Mouse (Mus musculus) layer of hippocampus, adult 8-10 months (tissue): Measurements from ENCODE around the gene Aqp9. TPM values are rescaled to one million over a fixed set of nuclear protein-coding genes. Genes with fewer than 3 reads are reported as not detected.
A peak's percentile ranks its signal among the peaks of the same experiment; 100 is the strongest.

ENCODE experiments used
- DNase-seq, 2 experiments: peaks; one replicate each; pipeline ENCODE4 v3.0.0; 2022; ENCODE audit warnings: low spot score in 2 of 2
- total RNA-seq, 4 experiments: library from RNA; stranded (reverse); gene quantifications; 2 replicates each; pipeline ENCODE4 v1.2.4; 2022

Aqp9 gene
- total RNA-seq = 1 to 10 TPM; 1.3 to 4.0 (median 3.1) TPM

DNA sequence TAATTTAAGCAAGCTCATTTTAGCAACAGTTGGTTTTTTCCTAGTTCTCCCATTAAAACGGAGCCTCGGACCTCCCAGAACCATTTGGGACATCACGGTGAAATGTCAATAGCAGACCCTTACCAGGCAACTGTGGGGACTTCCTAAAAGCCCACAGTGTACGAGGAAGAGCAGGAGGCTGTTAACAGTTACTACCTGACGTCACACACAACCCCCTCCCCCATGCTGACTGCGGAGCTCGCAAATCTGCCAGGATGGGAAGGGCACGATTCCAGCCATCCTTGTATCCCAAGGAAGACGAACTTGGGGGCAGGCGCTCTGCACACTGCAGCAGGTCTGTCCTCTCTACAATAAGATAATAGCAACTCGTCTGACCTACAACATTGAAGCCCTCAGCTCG, at the start of gene Aqp9:
Gene Aqp9, minus strand, starts transcription at position 172 of the 400 bp plus-strand sequence.
- no peak for DNase-seq

DNA sequence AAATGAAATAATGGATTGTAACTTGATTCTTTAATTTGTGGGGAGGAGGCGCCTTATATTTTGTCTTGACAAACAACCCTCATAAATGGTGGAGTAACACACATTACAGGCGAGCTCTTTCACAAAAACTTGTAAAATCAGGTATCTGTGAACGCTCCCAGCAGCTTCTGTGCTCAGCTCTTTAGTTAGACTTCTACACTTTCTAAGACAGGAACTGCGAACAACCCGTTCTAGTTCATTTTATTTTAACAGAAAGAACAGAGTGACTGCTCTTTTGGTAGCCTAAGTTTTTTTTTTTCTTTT, 49.3 kb upstream of the Aqp9 start:
- no peak for DNase-seq

DNA sequence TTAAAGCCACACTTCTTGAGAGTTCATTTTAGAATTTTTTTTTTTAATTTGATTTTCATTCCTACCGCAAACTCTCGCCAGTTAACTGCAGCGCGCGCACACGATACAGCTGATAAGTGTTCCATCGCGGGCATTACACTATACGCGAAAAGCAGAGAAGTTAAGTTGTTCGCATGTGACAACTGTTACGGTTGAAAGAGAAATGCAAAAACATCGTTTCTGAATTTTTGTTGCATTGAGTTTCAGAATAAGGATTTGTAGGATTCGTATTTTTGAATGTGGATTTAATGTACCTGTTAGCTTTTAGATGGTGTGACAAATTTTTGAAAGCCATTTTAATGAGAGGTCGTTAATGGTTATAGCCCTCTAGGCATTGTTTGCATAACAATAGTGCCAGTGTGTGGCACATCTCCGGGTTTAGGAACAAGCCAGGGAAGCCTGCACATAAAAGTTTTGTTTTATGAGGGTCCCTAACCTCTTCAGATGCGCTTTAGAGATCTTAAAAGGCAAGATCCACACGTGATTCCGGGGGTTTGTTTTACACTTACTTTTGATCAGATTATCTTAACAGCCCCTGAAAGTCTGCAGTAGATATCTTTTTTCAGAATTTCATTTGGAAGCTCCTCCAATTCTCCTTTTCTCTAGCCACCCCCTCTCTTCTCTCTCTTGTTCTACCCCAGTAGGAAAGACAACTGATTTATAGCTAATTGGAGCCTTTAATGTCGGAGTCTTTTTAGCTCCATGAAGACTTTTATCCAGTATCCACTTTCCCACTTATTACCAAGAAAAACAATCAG, 48.7 kb upstream of the Aqp9 start:
- DNase-seq = no peak

DNA sequence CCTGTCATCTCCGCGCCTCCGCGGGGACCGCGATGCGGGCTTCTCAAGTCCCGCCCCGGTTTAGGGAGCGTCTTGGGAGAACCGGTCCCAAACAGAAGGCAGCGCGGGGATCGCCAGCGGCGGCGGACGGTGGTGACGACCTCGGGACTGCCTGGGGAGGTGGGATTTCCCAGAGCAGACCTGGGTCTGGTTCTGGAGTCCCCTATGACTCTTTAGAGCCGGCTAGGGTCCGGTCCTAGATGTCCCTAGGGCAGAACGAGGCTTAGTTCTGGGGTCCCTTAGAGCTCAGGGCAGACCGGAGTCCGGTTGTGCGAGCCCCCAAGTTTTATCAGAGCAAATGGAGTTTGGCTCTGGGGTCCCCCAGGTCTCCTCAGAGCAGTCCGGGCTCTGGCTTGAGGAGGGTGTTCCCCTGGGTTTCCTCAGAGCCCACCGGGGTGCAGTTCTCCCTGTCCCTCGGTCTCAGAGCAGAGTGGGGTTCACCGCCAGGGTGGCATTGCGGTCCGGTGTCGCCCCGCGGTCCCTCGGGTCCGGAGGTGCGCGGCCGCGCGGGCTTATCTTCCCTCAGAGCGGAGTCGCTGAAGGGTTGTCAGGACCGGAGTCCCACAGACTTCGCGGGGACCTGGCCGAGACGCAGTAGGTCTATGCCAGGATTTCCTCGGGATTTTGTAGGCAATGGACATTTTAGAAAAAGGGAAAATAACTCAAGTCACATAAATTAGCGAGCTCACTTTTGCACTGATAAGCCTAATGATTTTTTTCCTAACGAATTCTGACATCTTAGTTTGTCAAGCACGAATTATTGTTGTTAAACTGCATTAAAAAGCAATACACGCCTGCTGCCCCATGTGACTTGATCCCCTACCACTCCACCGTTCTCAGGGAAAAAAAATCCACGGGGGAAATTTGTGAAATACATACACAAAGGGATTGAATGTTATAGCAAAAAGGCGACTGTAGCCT, 47.8 kb upstream of the Aqp9 start:
- no peak for DNase-seq

DNA sequence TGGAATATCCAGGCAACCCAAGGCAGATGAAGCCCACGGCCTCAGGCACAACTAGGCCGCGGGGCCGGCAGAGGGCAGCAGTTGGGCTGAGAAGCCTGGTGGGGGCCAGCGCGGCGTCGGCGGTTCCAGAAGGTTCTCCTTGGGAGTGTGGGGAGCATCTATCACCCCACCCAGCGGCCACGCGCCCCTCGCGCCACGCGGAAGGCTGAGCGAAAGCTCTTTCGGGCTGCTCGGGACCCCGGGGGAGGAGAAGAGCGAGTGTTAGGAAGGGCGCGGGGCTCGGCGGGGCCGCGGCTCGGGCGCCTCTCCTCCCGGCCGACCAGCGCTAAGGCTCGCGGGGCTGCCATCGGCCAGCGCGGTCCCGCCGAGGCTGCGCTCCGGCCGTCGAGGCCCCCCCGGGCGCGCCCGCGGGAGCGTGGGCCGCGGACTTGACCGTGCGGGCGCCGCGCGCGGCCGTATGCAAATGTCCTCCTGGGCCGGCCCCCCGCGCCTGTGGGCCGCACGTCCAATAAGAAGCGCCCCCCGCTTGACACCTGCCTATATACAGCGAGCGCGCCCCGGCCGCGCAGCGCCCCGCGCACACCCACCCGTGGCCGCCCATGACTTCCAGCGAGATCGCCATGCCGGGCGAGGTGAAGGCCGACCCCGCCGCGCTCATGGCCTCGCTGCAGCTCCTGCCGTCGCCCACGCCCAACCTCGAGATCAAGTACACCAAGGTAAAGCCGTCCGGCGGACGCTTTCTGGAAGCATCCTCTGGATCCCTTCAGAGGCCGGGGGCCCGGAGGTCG, 47.0 kb upstream of the Aqp9 start, which contains the start of gene Aldh1a2:
Gene Aldh1a2, plus strand, starts transcription at position 542 of the 788 bp plus-strand sequence.
- DNase-seq = peak in 1 of 2 experiments; percentile 10

DNA sequence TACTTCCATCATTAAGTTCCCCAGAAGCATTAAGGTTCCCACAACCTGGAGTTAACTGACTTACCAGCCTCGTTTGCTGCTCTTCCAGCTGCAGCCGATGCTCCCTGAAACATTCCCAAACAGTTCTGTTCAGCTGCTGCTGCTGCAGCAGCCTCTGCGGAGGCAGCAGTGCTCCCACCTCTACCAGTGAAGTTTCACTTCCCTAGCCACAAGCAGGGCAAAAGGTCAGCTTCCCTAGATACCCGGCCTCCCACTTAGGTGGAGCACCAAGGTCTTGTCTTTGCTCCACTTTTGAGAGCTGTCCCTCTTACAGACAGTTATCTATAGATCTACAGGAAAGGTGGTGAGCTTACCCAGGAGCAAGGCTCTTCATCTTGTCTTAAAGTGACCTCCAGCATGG, 45.2 kb upstream of the Aqp9 start:
- no peak for DNase-seq

DNA sequence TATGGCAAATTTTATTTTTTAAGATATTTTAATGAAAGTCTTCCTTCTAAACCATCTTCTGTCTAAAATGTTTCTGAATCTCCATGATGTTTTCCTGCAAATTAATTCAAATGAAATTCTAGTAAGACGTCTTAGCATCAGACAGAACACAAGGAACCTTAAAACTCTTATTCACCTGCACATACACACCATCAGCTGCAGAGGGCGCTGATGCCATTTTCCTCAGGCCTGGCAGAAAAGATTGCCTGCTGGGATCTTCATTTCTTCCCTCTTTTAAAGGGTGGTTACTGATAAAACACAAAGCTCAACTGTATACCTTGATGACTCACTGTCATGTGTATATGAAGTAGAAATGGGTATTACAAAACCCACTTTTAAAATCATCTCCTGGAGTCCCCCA, 42.4 kb upstream of the Aqp9 start:
- DNase-seq = peak in 1 of 2 experiments; percentile 47

DNA sequence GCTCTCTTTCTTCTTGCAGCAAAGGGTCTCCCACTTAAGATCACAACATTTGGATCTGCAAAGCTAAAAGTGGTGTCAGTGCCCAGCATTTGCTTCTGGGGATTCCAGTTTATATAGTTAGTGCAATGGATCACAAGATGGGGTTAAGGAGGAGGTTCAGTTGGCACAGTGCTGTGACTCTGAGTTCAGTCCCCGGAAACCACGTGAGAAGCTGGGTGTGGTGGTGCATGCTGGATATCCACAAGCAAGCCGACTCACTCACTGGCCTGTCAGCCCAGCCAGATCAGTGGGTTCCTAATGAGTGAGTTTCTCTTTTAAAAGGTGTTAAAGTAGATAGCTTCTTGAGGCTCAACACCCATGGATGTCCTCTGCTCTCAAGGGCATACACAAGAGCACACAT, 40.8 kb upstream of the Aqp9 start:
- DNase-seq = no peak

DNA sequence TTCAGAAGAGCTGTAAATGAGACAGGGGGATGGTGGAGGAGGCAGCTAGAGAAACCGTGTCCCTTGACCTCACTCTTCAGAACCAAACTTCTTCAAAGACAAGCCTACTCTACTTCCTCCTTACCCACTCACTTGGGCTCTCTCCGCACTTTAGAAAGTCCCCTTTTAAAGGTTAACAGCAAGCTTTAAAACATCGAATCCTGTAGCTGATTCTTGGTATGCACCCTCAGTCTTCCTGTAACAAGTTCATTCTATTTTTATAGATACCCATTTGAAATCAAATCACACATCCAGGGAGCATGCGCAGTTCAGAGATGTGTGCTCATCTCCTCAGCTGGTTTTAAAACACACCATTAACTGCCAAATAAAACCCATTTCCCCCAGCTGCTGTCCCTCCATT, 33.8 kb upstream of the Aqp9 start:
- DNase-seq = no peak

DNA sequence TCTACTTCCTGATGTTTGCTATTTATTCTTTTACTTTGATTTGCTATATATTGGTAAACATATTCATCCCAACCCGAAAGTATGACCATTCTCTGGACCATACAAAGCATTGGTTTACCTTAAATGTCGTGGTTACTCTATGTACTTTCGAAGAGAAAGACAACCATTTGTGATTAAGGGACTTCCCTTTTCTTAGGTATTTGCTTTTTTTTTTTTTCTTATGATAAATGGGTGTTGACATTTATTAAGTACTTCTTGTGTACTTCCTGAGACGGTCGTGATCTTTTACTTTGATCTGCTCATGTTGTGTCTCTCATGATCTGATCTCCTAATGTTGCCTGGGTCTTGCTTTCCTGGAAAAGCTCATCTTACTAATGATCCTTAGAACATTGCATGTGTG, 30.3 kb upstream of the Aqp9 start:
- DNase-seq = no peak

DNA sequence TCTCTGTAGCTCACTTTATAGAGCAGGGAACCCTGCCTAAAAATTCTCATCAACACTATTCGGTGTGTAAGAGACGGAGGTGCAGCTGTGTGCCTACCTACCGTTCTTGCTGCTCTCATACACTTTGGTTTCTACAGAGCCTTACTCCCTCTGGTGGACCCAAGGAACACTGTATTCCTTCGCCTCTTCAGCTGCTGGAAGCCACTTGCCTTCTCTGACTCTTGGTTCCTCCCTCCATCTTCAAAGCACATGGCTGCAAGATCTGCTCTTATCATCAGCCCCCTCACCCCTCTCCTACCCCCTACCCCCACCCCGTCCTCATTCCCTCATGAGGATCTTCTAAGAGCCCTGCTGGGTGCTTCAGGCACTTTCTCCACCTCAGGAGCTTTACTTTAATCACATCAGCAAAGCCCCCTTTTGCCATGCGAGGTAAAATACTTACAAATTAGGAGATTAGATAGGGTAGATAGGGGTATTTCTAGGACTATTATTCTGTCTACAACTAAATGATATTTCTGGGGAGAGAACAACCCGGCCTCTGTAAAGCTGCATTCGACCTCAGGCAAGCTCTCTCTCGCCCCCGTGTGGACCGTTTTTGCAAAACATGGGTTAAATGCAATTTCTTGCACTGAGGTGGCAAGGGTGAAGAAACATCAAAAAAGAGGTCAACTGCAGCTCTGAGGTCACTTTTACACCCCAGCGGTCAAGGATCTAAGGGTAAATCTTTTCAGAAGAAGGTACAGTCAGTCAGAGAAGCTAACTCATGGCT, 20.3 kb upstream of the Aqp9 start:
- DNase-seq = peak; percentile 8 to 66

DNA sequence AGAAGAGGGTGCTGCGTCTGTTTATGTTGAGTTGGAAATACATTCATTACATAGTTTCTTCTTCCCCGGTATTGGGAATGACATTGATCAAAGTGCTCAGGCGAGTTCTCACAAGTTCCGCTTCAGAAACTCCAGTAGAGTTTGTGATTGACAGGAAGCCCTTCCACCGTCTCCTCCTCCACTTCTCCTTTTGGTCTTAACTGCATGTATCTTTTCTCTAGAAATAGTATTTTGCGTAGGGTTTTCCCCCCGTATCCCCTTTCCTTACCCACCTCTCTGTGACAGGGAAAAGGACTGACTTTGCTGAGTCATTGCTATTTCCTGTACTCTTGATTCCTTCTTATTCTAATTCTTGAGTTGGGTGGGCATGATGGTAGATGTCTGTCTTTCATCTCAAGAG, 18.9 kb upstream of the Aqp9 start:
- no peak for DNase-seq

DNA sequence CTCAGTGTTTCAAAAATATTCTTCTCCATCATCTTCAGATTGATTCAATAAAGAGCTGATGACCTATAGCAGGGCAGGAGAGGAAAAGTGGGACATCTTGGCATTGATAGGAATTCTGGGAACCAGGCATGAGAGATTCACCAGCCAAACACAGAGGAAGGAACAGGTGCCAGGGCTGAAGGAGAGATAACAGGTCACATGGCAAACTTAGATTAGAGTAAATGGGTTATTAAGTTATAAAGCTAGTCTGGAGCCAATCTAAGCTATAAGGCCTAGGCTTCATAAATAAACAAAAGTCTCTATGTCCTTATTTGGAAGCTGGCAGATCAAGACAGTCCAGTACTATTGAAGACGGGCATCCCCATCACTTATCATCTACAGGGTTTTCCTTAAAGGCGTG, 17.3 kb upstream of the Aqp9 start:
- no peak for DNase-seq

DNA sequence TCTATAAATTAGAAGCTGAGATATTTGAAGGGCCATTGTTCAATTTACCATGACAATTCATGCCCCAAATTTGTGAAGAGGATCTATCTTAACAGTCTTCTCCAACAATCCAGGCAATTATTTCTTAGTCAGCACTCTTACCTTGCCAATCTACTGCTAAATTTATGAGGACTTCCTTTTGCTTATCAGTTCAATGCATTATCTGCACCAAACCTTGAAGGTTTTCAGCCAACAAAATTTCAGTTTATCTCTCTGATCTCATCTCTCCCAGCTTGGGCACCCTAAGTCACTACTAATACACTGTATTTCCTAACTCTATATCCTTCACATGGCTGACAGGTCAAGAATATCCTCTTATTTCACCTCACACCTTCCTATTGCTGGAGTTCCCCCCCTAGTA, 16.8 kb upstream of the Aqp9 start:
- no peak for DNase-seq

DNA sequence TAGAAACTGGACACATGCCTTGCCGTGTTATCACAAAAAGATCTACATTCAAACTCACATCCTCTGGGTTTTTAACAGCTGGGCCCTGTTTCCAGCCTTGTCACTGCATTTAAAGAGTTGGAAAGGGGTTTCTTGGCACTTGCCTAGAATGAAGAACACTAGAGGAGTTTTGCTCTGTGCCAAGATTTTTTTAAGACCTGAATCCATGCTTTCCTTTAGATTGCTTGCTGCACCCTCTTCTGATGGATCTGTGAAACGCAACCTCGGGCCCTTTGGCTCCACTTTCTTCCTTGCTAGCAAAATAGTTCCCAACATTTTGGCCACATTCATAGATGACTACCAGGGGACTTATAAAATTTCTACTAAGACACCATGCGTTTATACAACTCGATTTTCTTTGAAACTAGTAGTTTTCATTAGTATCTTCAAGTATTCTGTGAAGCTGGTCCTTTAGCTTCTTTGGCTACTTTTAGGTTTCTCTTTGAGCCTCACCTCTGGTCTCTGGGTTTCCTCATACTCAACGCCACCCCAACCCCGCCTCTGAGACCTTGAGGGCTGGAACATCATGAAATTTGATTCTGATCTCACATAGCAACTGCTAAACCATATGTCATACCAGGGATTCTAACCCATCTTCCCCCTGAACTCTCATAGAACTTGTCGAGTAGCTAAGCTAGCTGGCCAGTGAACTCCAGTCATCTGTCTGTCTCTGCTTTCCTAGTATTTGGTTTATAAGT, 11.7 kb upstream of the Aqp9 start:
- no peak for DNase-seq

DNA sequence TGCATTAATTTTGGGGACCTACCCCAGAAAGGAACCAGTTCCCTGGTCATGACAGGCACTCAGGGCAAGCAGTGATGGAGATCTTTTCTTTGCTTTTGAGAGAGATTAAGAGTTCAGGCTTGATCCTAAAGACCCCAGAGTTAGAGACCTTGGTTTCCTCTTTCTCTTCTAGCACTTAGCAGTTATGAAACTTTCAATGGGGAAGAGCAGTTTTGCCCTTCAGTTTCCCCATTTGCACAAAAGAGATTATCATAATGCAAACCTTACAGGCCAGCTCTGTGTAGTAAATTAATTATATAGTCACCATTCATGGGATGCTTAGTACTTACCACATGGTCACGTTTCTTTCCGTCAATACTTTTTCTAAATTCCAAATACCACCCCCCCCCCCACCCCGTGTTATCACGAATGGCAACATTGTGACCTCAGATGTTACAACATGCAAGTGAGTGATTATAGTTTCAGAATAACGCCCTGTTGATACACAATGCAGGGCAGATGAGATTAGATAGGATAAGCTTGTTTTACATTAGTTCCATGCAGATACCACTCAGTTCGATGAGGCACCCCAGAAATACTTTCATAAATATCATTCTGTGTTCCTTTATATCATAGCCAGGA, 10.9 kb upstream of the Aqp9 start:
- no peak for DNase-seq

DNA sequence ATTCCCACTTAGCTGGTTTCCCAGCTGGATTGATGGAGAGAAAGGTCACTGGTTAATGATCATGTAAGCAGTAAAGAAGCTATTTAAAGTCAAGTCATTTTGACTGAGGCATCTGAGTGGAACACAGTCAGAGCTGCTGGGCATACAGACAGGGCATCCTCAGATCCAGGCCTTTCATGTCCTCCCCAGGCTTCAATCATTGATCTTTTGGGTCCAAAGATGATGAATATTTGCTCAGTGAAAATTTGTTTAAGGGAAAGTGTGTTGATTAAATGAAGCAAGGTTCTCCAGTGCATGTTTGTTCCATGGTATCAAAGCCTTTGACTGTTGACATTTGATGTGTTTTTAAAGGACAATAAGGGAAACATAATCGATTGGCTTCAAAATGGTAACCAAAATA, 7.2 kb upstream of the Aqp9 start:
- DNase-seq = no peak

DNA sequence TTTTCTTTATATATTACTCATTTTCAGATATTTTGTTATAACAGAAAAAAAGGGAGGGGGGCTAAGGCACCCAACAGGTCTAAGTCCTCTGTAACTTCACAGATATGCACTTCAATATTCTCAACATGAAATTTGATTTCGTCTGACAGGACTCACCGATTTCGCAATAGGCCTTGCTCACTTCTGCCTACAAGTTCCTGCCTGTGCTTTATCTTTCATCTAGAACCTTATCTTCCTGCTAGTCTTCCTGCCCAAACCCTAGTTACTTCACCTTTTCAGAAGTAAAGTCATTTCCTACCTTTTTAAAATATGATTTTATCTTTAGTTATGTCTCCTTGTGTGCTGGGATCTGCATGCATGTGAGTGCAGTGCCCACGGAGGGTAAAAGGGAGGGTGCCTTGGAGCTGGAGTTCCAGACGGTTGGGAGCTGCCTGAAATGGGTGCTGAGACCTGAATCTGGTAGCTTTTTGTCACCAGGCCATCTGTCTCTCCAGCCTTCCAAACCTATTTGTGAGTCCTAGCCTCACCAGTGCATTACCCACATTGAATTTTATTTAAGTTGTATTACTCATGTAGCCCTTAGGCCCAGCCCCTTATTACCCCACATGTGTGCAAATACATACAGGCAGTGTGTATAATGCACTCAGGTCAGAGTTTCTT, 6.0 kb upstream of the Aqp9 start:
- no peak for DNase-seq

DNA sequence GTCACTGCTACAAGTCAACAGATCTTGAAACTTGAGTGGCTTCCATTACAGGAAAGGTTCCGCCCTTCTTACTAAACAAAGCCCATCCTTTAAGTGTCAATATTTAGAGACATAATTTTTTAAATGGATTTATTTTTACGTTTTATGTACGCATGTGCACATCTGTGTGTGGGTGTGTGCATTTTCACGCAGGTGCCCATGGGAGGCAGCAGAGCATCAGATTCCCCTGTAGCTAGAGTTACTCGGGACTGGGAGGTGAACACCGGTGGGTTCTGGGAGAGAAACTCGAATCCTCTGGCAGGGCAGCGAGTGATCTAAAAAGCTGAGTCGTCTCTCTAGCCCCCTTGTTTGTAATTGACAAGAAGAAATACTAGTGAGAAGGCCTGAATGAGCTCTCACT, 5.1 kb upstream of the Aqp9 start:
- DNase-seq = no peak
